Mouse (Mus musculus): Measurements from ENCODE around the gene Ptf1a.

DNA sequence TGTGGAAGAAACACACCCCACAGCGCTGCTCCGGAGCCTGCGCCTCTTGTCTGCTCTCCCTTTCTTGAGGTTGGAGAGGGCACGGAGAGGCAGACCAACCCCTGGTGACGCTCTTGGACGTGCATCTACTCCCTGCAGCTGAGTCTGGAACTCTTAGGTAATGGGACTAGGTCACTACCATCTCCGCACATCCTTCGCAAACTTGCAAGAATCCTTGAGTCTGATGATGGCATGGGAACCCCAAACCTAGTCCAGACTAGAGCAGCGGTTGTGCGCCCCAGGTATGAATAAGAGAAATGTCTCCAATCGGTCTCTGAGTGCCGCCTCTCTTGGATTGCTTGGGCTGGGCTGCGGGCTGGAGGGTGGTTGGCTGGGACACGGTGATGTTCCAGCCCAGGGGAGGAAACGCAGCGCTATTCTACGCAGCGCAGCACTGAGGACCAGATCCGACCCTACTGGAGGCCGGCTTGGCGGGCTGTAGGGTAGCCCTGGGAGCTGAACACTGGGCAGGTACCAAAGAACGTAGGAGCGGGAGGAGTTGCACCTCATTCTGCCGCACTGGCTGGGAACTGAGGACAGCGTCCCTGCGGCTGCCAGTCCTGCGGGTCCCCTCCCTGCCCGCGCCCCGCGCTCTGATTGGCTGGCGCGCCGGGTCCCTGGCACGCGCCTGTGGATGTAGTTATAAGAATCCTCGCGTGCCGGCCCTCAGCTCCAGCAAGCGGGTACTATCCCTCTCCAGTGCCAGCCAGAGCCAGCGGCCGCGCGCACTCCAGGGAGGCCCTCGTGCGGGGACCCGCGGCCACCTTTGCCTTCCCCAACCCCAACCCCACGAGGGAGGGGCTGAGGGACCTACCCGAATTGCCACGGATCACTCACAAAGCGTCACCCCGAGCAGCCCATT, at the start of gene Ptf1a:
- TF ChIP-seq CTCF (IDR thresholded peaks at IDR 0.05) (no peak), EP300 (IDR thresholded peaks at IDR 0.05; ENCODE audit: insufficient read depth, low read depth, low read length) (no peak), POLR2A (IDR thresholded peaks at IDR 0.05; ENCODE audit: insufficient read depth, low read depth, low read length) (no peak)

All from heart, adult 2 months (tissue).